Mouse (Mus musculus): Measurements from ENCODE around the gene Zan. TPM values are rescaled to one million over a fixed set of nuclear protein-coding genes. Genes with fewer than 3 reads are reported as not detected.

Gene Zan
- total and polyA plus RNA-seq, 3 experiments: 0.04 to 0.10 TPM; not detected in 1

DNA sequence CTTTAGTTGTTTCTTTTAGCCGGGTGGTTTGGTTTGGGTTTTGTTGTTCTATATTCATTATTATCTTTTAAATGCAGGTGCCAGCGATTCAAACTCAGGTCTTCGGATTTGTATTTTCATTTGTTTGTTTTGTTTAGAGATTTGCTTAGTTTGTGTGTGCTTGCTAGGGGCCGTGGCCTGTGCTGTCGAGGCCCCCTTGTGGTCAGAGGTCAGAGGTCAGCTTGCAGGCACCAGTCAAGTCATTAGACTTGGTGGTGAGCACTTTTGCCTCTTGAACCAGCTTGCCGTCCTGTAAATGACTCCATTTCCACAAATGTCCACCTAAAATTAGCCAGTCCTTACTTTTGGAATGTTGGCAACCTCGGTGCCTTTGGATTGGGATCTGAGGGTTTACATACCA is 118.5 kb downstream of the Zan start:
- H3K9me3 ChIP-seq (replicated peaks; ENCODE audit: low read length): peaks cover 3% of the 10 kb centered on the region
- peaks cover 0 to 3% of the 10 kb centered on the region in 2 experiments for H3K36me3 ChIP-seq (replicated peaks in 1 of 2; ENCODE audit: control insufficient read depth in 1 of 2, insufficient read depth in 1 of 2, low read length in 1 of 2)
- no peak for DNase-seq (ENCODE audit: extremely low read depth)
- peaks cover 63% of the 10 kb centered on the region for H3K27me3 ChIP-seq (replicated peaks)
- dilution Hi-C loops (cut with MboI; ENCODE audit: extremely low pct_ligation_motif_present, extremely low pct_unique_long_range_greater_than_20kb, low sequenced_read_pairs): no loop called here
- no peaks in the 10 kb centered on the region for H3K4me1 ChIP-seq (ENCODE audit: control insufficient read depth in 1 of 2, insufficient read depth in 2 of 2)
- H3K4me3 ChIP-seq (replicated peaks in 1 of 3; ENCODE audit: low read depth in 2 of 3, low read length in 2 of 3, poor library complexity in 1 of 3): no peak overlapping the region
- H3K9ac ChIP-seq (ENCODE audit: insufficient read depth, low read depth): no peak overlapping the region
- H3K27ac ChIP-seq (ENCODE audit: insufficient read depth, low read depth): no peak overlapping the region
- TF ChIP-seq TCF12 (IDR thresholded peaks at IDR 0.05; ENCODE audit: low read depth, low read length): no peak
- TF ChIP-seq SMC3 (IDR thresholded peaks at IDR 0.05; ENCODE audit: low read depth, low read length): peak; percentile 30; the same call in 1 of the 2 replicates
- TF ChIP-seq TBP (conservative IDR thresholded peaks at IDR 0.05; ENCODE audit: low read depth, low read length): no peak
- TF ChIP-seq RAD21 (IDR thresholded peaks at IDR 0.05; ENCODE audit: low read depth, low read length): peak; percentile 35
- peak in 1 of 2 experiments; percentile 51; a peak in 2 of 4 replicates for TF ChIP-seq CTCF (conservative IDR thresholded peaks at IDR 0.05 in 1 of 2, IDR thresholded peaks at IDR 0.05 in 1 of 2; ENCODE audit: low read depth in 2 of 2, low read length in 2 of 2)
- TF ChIP-seq MXI1 (IDR thresholded peaks at IDR 0.05; ENCODE audit: low read depth, low read length): no peak
- H3K4me2 ChIP-seq (ENCODE audit: insufficient read depth, low read depth, poor library complexity, severe bottlenecking): no peak overlapping the region
- H3K79me2 ChIP-seq (replicated peaks; ENCODE audit: control insufficient read depth, extremely low read depth, insufficient read depth, poor library complexity, severe bottlenecking): no peaks in the 10 kb centered on the region
- in situ Hi-C loops (cut with MboI; ENCODE audit: low pct_ligation_motif_present, low pct_unique_long_range_greater_than_20kb, low sequenced_read_pairs): no loop called here

DNA sequence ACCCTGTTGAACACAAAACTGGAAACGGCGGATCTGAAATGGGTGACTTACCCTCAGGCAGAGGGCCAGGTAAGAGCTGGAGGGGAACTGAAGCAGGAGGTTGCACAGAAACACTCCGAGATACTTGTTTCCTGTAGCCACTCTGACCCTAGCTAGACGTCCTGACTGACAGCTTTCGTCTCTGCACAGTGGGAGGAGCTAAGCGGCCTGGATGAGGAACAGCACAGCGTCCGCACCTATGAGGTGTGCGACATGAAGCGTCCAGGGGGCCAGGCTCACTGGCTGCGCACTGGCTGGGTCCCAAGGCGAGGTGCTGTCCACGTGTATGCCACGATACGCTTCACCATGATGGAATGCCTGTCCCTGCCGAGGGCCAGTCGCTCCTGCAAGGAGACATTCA is 122.8 kb downstream of the Zan start:
- dilution Hi-C loops (cut with MboI; ENCODE audit: extremely low pct_ligation_motif_present, extremely low pct_unique_long_range_greater_than_20kb, low sequenced_read_pairs): no loop called here
- Histone ChIP-seq H3K4me1 (ENCODE audit: control insufficient read depth in 1 of 2, insufficient read depth in 2 of 2) (peaks cover 6 to 16% of the 10 kb centered on the region in 2 experiments; a peak in 3 of 4 replicates), H3K4me3 (replicated peaks in 1 of 3; ENCODE audit: low read depth in 2 of 3, low read length in 2 of 3, poor library complexity in 1 of 3) (no peak overlapping the region), H3K4me2 (ENCODE audit: insufficient read depth, low read depth, poor library complexity, severe bottlenecking) (no peak overlapping the region), H3K27ac (ENCODE audit: insufficient read depth, low read depth) (no peak overlapping the region), H3K79me2 (replicated peaks; ENCODE audit: control insufficient read depth, extremely low read depth, insufficient read depth, poor library complexity, severe bottlenecking) (no peaks in the 10 kb centered on the region), H3K27me3 (replicated peaks) (peaks cover 76% of the 10 kb centered on the region), H3K9me3 (replicated peaks; ENCODE audit: low read length) (no peaks in the 10 kb centered on the region), H3K9ac (ENCODE audit: insufficient read depth, low read depth) (no peak overlapping the region), H3K36me3 (replicated peaks in 1 of 2; ENCODE audit: control insufficient read depth in 1 of 2, insufficient read depth in 1 of 2, low read length in 1 of 2) (no peaks in the 10 kb centered on the region)
- in situ Hi-C loops (cut with MboI; ENCODE audit: low pct_ligation_motif_present, low pct_unique_long_range_greater_than_20kb, low sequenced_read_pairs): no loop called here
- no peak for DNase-seq (ENCODE audit: extremely low read depth)
- TF ChIP-seq EP300 (IDR thresholded peaks at IDR 0.05; ENCODE audit: low read length) (no peak), BHLHE40 (IDR thresholded peaks at IDR 0.05; ENCODE audit: low read depth, low read length) (no peak), MAX (IDR thresholded peaks at IDR 0.05; ENCODE audit: low read length) (no peak), CTCF (conservative IDR thresholded peaks at IDR 0.05 in 1 of 2, IDR thresholded peaks at IDR 0.05 in 1 of 2; ENCODE audit: low read depth in 2 of 2, low read length in 2 of 2) (no peak), RCOR1 (conservative IDR thresholded peaks at IDR 0.05; ENCODE audit: low read depth, low read length) (no peak), USF1 (IDR thresholded peaks at IDR 0.05; ENCODE audit: low read depth, low read length) (no peak), TBP (conservative IDR thresholded peaks at IDR 0.05; ENCODE audit: low read depth, low read length) (no peak), ZKSCAN1 (IDR thresholded peaks at IDR 0.05; ENCODE audit: borderline replicate concordance, low read depth, low read length) (no peak), ZNF384 (IDR thresholded peaks at IDR 0.05; ENCODE audit: low read depth, low read length) (no peak), ZMIZ1 (IDR thresholded peaks at IDR 0.05; ENCODE audit: low read depth, low read length) (no peak), SMC3 (IDR thresholded peaks at IDR 0.05; ENCODE audit: low read depth, low read length) (no peak), MAFK (IDR thresholded peaks at IDR 0.05; ENCODE audit: insufficient replicate concordance, low read length) (no peak), NRF1 (IDR thresholded peaks at IDR 0.05; ENCODE audit: low read depth, low read length) (no peak), MAZ (IDR thresholded peaks at IDR 0.05; ENCODE audit: low read depth, low read length) (no peak), MEF2A (IDR thresholded peaks at IDR 0.05; ENCODE audit: borderline replicate concordance, low read depth, low read length) (no peak)

All from CH12.LX (cell line).